Mouse (Mus musculus) ES-E14 (cell line): ENCODE results near the gene Fam118a. TPM values are rescaled to one million over a fixed set of nuclear protein-coding genes. Genes with fewer than 3 reads are reported as not detected.
"Not testable (repeated sequence)": the region's sequence is repeated elsewhere in the genome, so short reads cannot be mapped to it uniquely, and the experiment has no call there.

ENCODE experiments used
- DNase-seq: peaks from one replicate; pipeline ENCODE4 v3.0.0-alpha.2; 2013; ENCODE audit warnings: low read depth, low spot score
- H3K27ac ChIP-seq: 2 replicates; pipeline ENCODE4 v1.5.1; 2012; ENCODE audit warnings: low read depth, mild to moderate bottlenecking, low read length, moderate library complexity, mixed read lengths; ENCODE audit not compliant: poor library complexity, insufficient read depth, severe bottlenecking
- H3K36me3 ChIP-seq: 2 replicates; pipeline ENCODE4 v1.6.1; 2012; ENCODE audit warnings: mild to moderate bottlenecking, low read length, moderate library complexity, mixed read lengths; ENCODE audit not compliant: control insufficient read depth, poor library complexity, insufficient read depth, severe bottlenecking
- H3K4me1 ChIP-seq, 2 experiments: fragments of 150-350 bp in 1 of 2; sonication (generic) in 1 of 2; 2 replicates each; pipeline ENCODE4 v1.6.1; 2012; ENCODE audit warnings: low read length in 2 of 2, mild to moderate bottlenecking in 1 of 2, mixed read lengths in 1 of 2; ENCODE audit not compliant: control insufficient read depth in 2 of 2, insufficient read depth in 2 of 2, poor library complexity in 1 of 2
- H3K4me3 ChIP-seq, 2 experiments: fragments of 150-350 bp in 1 of 2; sonication (generic) in 1 of 2; 2 replicates each; pipeline ENCODE4 v1.5.1; 2012; ENCODE audit warnings: low read length in 2 of 2, low read depth in 1 of 2, mild to moderate bottlenecking in 1 of 2, mixed read lengths in 1 of 2; ENCODE audit not compliant: insufficient read depth in 1 of 2, poor library complexity in 1 of 2, severe bottlenecking in 1 of 2
- H3K9ac ChIP-seq: 2 replicates; pipeline ENCODE4 v1.6.1; 2012; ENCODE audit warnings: low read depth, mild to moderate bottlenecking, low read length, mixed read lengths; ENCODE audit not compliant: poor library complexity, insufficient read depth, severe bottlenecking
- H3K9me3 ChIP-seq: fragments of 150-350 bp; sonication (generic); 2 replicates; pipeline ENCODE4 v1.6.1; 2012; ENCODE audit warnings: low read depth, mild to moderate bottlenecking, low read length; ENCODE audit not compliant: control insufficient read depth, insufficient read depth
- CHD2 ChIP-seq: IDR thresholded peaks from 2 replicates; pipeline ENCODE4 v1.6.1; 2014; ENCODE audit warnings: mild to moderate bottlenecking, low read depth, low read length, inconsistent platforms
- HCFC1 ChIP-seq: IDR thresholded peaks from 2 replicates; pipeline ENCODE4 v1.6.1; 2012; ENCODE audit warnings: low read length, inconsistent platforms, borderline replicate concordance; ENCODE audit not compliant: insufficient read depth
- MAFK ChIP-seq: IDR thresholded peaks from 2 replicates; pipeline ENCODE4 v1.6.1; 2014; ENCODE audit warnings: mild to moderate bottlenecking, low read depth, low read length, inconsistent platforms; ENCODE audit not compliant: insufficient read depth
- ZC3H11A ChIP-seq: IDR thresholded peaks from 2 replicates; pipeline ENCODE4 v1.6.1; 2012; ENCODE audit warnings: low read depth, mild to moderate bottlenecking, inconsistent platforms, low read length, borderline replicate concordance
- ZNF384 ChIP-seq: IDR thresholded peaks from 2 replicates; pipeline ENCODE4 v1.6.1; 2012; ENCODE audit warnings: low read depth, low read length, inconsistent platforms
- in situ Hi-C, 2 experiments: fragments of 600-800 bp; cut with MboI; formaldehyde crosslinking; loops; one replicate each; pipeline ENCODE4 v1.15.1; 2025; ENCODE audit warnings: low sequenced_read_pairs in 2 of 2, inconsistent platforms in 1 of 2; ENCODE audit not compliant: unreplicated experiment in 2 of 2
- total RNA-seq: library from RNA; depleted of rRNA; stranded (reverse); fragments of 300-350 nt; gene quantifications from 2 replicates; pipeline ENCODE4 v1.2.3, GENCODE M21; 2012

Fam118a gene
- total RNA-seq, 1 experiment, result 31.5 TPM

DNA sequence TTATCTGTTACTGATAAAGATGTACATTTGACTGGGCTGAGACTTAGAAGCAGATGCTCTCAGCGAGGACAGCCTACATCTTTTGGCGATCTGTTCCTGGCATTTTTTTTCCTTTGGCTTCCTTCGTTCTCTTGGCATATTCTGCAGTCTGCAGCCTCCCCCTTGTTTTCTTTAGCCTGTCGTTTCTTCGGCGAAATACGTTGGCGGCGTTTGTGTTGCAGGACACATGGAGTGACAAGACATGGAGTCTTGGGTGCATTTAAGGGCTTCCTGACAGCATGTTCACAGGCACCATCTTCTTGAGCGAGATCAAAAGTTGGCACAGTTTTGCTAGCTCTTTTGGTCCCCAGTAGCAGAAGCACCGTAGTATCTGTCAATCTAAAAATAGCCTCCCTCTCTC is 13.0 kb upstream of the Fam118a start:
- TF ChIP-seq ZC3H11A (no peak), HCFC1 (no peak), MAFK (no peak), ZNF384 (no peak), CHD2 (no peak)
- 0 out of 4 replicates have a peak, but pooled peaks cover 0 to 2% of the 10 kb centered on the region in 2 experiments for H3K4me1 ChIP-seq
- H3K9ac ChIP-seq, result no peak overlapping the region
- no peak for DNase-seq
- no peaks in the 10 kb centered on the region for H3K9me3 ChIP-seq
- H3K36me3 ChIP-seq, result no peaks in the 10 kb centered on the region
- H3K4me3 ChIP-seq, result no peak overlapping the region
- in situ Hi-C loops, result no loop called here
- no peak overlapping the region for H3K27ac ChIP-seq

DNA sequence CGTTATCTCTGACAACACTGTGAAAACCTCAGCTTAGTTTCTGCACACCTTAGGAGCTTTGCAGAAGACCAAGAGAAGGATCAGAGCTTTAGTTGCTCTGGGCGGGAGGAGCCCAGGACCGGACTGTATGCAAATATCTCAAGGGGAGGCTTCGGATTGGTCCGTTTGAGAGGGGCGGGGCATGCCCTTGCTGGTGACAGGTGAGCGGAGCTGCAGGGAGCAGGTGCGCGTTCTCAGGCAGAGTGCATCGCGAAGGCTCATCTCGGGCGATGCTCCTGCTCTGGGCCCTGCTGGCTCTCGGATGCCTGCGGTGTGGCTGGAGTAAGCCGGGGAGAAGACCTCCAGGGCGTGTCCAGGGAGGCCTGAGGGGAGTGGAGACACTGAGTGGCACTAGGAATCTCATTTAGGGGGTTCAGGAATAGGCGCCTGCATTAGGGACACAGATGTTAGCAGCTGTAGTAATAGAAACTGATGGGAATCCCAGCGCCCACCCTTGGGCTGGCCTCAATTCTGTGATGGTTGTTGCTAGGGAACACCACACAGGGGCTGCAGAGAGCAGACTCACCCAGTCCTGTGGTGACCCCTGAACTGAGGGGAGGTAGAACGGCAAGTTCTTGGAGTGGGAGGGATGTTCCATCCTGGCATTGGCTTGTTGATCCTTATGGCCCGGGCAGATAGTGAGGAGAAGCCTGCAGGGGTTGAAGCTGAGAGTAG is 11.6 kb upstream of the Fam118a start, which contains the start of gene Upk3a:
TSS of gene Upk3a (plus strand) at position 191 of the 714 bp plus-strand sequence.
- H3K9me3 ChIP-seq, result no peaks in the 10 kb centered on the region
- no peaks in the 10 kb centered on the region for H3K36me3 ChIP-seq
- H3K27ac ChIP-seq, result no peak within 1 kb of the TSS
- TF ChIP-seq ZNF384, result no peak
- no peak for TF ChIP-seq MAFK
- TF ChIP-seq CHD2, result no peak
- no peak for TF ChIP-seq HCFC1
- no peak for TF ChIP-seq ZC3H11A
- H3K9ac ChIP-seq, result no peak within 1 kb of the TSS
- in situ Hi-C loops, result no loop called here
- peak within 1 kb of the TSS in 1 of 2 experiments; percentile 39; a peak in 2 of 4 replicates for H3K4me3 ChIP-seq
- peak; percentile 49 for DNase-seq
- no peaks in the 10 kb centered on the region for H3K4me1 ChIP-seq

DNA sequence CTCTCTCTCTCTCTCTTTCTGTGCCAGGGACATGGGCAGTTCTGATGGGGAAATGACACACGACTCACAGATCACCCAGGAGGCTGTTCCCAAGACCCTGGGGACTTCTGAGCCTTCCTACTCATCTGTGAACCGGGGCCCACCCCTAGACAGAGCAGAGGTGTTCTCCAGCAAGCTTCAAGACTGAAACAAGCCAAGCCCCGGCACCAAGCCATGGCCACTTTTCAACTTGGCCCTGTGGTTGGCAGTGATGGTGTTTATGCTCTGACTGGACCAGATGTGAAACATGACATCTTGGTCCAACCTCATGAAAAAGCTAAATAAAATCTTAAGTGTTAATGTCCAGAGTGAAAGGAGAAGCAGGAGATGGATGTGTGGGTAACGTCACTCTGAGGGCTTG is 6.5 kb upstream of the Fam118a start:
- H3K27ac ChIP-seq, result no peak overlapping the region
- H3K9ac ChIP-seq, result no peak overlapping the region
- peaks cover 0 to 2% of the 10 kb centered on the region in 2 experiments; a peak in 1 of 4 replicates for H3K4me1 ChIP-seq
- no peaks in the 10 kb centered on the region for H3K36me3 ChIP-seq
- no peak for TF ChIP-seq MAFK
- no peak for TF ChIP-seq ZNF384
- TF ChIP-seq HCFC1, result no peak
- no peak for TF ChIP-seq ZC3H11A
- no peak for TF ChIP-seq CHD2
- DNase-seq, result no peak
- no peak overlapping the region for H3K4me3 ChIP-seq
- H3K9me3 ChIP-seq, result no peaks in the 10 kb centered on the region
- in situ Hi-C loops, result no loop called here

DNA sequence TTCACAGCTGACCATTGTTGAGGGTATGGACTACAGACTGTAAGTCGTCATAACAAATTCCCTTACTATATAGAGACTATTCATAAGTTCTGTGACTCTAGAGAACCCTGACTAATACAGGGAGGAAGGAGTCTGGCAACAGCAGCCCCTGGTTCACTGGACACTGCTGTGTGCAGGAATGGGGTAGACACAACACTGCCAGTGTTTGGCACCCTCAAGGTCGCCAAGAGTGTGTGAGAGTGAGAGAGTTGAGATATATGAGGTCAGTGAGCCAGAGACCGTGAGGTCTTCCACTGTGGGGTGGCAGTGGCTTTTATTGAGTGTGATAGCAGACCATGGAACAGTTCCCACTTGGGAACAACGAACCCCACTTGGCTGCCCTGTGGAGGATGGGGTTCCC is 2.6 kb upstream of the Fam118a start:
- Histone ChIP-seq H3K27ac (no peak overlapping the region), H3K4me3 (no peak overlapping the region), H3K4me1 (peaks cover 0 to 7% of the 10 kb centered on the region in 2 experiments; a peak in 1 of 4 replicates), H3K9me3 (no peaks in the 10 kb centered on the region), H3K36me3 (no peaks in the 10 kb centered on the region), H3K9ac (no peak overlapping the region)
- no peak for DNase-seq
- TF ChIP-seq CHD2 (no peak), ZC3H11A (no peak), ZNF384 (no peak), HCFC1 (no peak), MAFK (no peak)
- in situ Hi-C loops, result no loop called here

DNA sequence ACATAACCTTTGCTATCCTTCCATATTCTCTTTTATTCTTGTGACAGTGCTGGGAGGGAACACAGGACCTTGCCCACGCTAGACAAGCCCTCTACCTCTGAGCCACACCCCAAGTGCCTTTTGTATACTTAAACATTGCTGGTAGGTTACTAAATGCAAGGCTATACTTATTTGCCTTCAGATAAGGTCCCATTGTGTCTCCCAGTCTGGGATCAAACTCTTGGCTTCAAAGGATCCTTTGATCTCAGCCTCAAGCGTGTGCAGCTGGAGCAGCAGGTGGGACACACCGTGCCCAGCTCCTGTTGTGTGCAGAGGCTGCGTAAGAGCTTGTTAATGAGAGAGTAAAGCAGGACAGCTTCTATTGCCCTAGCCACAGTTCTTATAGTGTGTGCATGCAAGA is 1.0 kb upstream of the Fam118a start:
- H3K4me3 ChIP-seq, result no peak overlapping the region
- in situ Hi-C loops, result no loop called here
- no peaks in the 10 kb centered on the region for H3K9me3 ChIP-seq
- no peak overlapping the region for H3K27ac ChIP-seq
- H3K36me3 ChIP-seq, result no peaks in the 10 kb centered on the region
- peaks cover 0 to 7% of the 10 kb centered on the region in 2 experiments; a peak in 1 of 4 replicates for H3K4me1 ChIP-seq
- DNase-seq, result peak; percentile 40
- no peak for TF ChIP-seq ZNF384
- no peak for TF ChIP-seq CHD2
- TF ChIP-seq HCFC1, result no peak
- no peak for TF ChIP-seq MAFK
- TF ChIP-seq ZC3H11A, result no peak
- no peak overlapping the region for H3K9ac ChIP-seq

DNA sequence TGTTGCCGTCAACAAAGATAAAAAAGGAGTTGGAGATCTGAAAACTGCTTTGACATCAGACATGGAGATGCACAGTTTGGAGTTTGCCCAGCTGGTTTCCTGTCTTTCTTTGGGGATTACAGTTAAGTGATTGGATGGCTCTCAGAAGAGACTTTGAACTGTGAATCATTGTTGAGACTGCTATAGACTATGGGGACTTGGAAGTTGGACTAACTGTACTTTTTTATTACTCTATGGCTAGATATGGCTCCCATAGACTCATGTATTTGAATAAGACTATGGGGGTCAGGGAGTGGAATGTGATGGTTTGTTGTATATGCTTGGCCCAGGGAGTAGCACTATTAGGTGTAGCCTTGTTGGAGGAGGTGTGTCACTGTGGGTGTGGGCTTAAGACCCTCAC is 1.9 kb downstream of the Fam118a start:
- H3K9ac ChIP-seq, H3K4me3 ChIP-seq, DNase-seq, H3K9me3 ChIP-seq, H3K27ac ChIP-seq, in situ Hi-C loops, H3K36me3 ChIP-seq: not testable (repeated sequence)
- H3K4me1 ChIP-seq, result peaks cover 0 to 15% of the 10 kb centered on the region in 2 experiments; a peak in 1 of 4 replicates
